Mouse (Mus musculus) CH12.LX (cell line): ENCODE measurements at regions not wholly inside any gene's neighbourhood (a gene's known extent, or its start where the extent isn't known, plus 50 kb on each side); places are given as distances from the start of the nearest gene placed in this dataset.

Experiments
- DNase-seq: peaks from one replicate; pipeline ENCODE4 v3.0.0-alpha.2; 2013; ENCODE audit errors: extremely low read depth
- H3K27ac ChIP-seq: 2 replicates; pipeline ENCODE4 v1.5.1; 2012; ENCODE audit warnings: low read depth, mild to moderate bottlenecking, control low read depth, moderate library complexity; ENCODE audit not compliant: insufficient read depth
- H3K27me3 ChIP-seq: replicated peaks from 2 replicates; pipeline ENCODE3; 2012; ENCODE audit warnings: inconsistent platforms
- H3K36me3 ChIP-seq, 2 experiments: replicated peaks in 1 of 2; 2 replicates each; pipeline versions ENCODE3 to v1.6.1; 2012; ENCODE audit warnings: inconsistent platforms in 1 of 2, low read length in 1 of 2, mild to moderate bottlenecking in 1 of 2, mixed read lengths in 1 of 2, moderate library complexity in 1 of 2; ENCODE audit not compliant: control insufficient read depth in 1 of 2, insufficient read depth in 1 of 2
- H3K4me1 ChIP-seq, 2 experiments: 2 replicates each; pipeline ENCODE4 v1.6.1; 2012; ENCODE audit warnings: inconsistent platforms in 1 of 2, moderate library complexity in 1 of 2; ENCODE audit not compliant: insufficient read depth in 2 of 2, control insufficient read depth in 1 of 2
- H3K4me2 ChIP-seq: 2 replicates; pipeline ENCODE4 v1.6.1; 2012; ENCODE audit warnings: low read depth, mild to moderate bottlenecking, control low read depth; ENCODE audit not compliant: poor library complexity, insufficient read depth, severe bottlenecking
- H3K4me3 ChIP-seq, 3 experiments: fragments of 150-350 bp in 1 of 3; sonication (generic) in 1 of 3; replicated peaks in 1 of 3; 2 replicates each; pipeline versions ENCODE3 to v1.5.1; 2011 to 2012; ENCODE audit warnings: low read depth in 2 of 3, low read length in 2 of 3, mild to moderate bottlenecking in 2 of 3, moderate library complexity in 2 of 3, control low read depth in 1 of 3, improper control_type of control experiment in 1 of 3, inconsistent platforms in 1 of 3, mixed read lengths in 1 of 3; ENCODE audit not compliant: poor library complexity in 1 of 3
- H3K79me2 ChIP-seq: replicated peaks from 2 replicates; pipeline ENCODE4 v1.6.1; 2012; ENCODE audit warnings: mild to moderate bottlenecking, moderate library complexity; ENCODE audit not compliant: control insufficient read depth, poor library complexity, insufficient read depth, severe bottlenecking; ENCODE audit errors: extremely low read depth
- H3K9ac ChIP-seq: 2 replicates; pipeline ENCODE4 v1.6.1; 2012; ENCODE audit warnings: low read depth, mild to moderate bottlenecking, control low read depth, moderate library complexity; ENCODE audit not compliant: insufficient read depth
- H3K9me3 ChIP-seq: replicated peaks from 2 replicates; pipeline ENCODE3; 2012; ENCODE audit warnings: low read length, inconsistent platforms, mixed read lengths
- BHLHE40 ChIP-seq: IDR thresholded peaks from 2 replicates; pipeline ENCODE4 v1.6.1; 2011; ENCODE audit warnings: mild to moderate bottlenecking, low read depth, low read length, improper control_type of control experiment
- MAZ ChIP-seq: IDR thresholded peaks from 2 replicates; pipeline ENCODE4 v1.6.1; 2012; ENCODE audit warnings: low read depth, mild to moderate bottlenecking, inconsistent platforms, low read length, improper control_type of control experiment, moderate library complexity
- MXI1 ChIP-seq: IDR thresholded peaks from 2 replicates; pipeline ENCODE4 v1.6.1; 2011; ENCODE audit warnings: mild to moderate bottlenecking, low read depth, low read length, improper control_type of control experiment
- POLR2AphosphoS2 ChIP-seq: IDR thresholded peaks from 2 replicates; pipeline ENCODE4 v1.6.1; 2011; ENCODE audit warnings: low read depth, low read length, improper control_type of control experiment
- SIN3A ChIP-seq: IDR thresholded peaks from 2 replicates; pipeline ENCODE4 v1.6.1; 2012; ENCODE audit warnings: low read length, improper control_type of control experiment, inconsistent platforms
- USF2 ChIP-seq: conservative IDR thresholded peaks from 2 replicates; pipeline ENCODE4 v1.6.1; 2011; ENCODE audit warnings: low read depth, low read length, improper control_type of control experiment
- ZC3H11A ChIP-seq: IDR thresholded peaks from 2 replicates; pipeline ENCODE4 v1.6.1; 2012; ENCODE audit warnings: low read depth, mild to moderate bottlenecking, inconsistent platforms, low read length, improper control_type of control experiment
- ZMIZ1 ChIP-seq: IDR thresholded peaks from 2 replicates; pipeline ENCODE4 v1.6.1; 2012; ENCODE audit warnings: low read depth, mild to moderate bottlenecking, inconsistent platforms, low read length, improper control_type of control experiment
- dilution Hi-C: fragments of 300-500 bp; cut with MboI; formaldehyde crosslinking; loops from 2 replicates; pipeline ENCODE4 v1.14.3; 2020; ENCODE audit warnings: low sequenced_read_pairs; ENCODE audit not compliant: extremely low pct_unique_long_range_greater_than_20kb, extremely low pct_ligation_motif_present
- in situ Hi-C: fragments of 300-500 bp; cut with MboI; formaldehyde crosslinking; loops from 3 replicates; pipeline ENCODE4 v1.14.3; 2019; ENCODE audit warnings: low sequenced_read_pairs, low pct_ligation_motif_present, low pct_unique_long_range_greater_than_20kb, mixed read lengths

DNA sequence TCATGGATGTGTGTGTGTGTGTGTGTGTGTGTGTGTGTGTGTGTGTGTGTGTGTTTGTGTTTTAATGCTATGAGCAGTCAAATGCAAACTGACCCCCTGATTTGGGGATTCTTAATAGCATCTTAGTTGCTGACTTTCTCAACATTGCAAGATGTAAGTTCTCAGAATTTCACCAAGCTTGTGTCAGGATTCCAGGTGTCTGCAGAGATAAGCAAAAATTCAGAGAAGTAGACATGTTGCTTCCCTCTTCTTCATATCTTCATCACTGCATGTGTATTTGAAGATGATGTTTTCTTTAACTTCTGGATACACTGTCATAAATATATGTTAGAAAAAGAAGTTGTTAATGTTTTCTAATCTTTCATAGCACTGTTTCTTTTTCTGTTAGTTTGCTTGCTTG is 383.0 kb upstream of the Cobl start:
- Histone ChIP-seq H3K9me3 (peaks cover 34% of the 10 kb centered on the region), H3K9ac (no peak overlapping the region), H3K79me2 (no peaks in the 10 kb centered on the region), H3K27me3 (no peaks in the 10 kb centered on the region), H3K27ac (no peak overlapping the region), H3K36me3 (no peaks in the 10 kb centered on the region), H3K4me3 (no peak overlapping the region), H3K4me2 (no peak overlapping the region), H3K4me1 (no peaks in the 10 kb centered on the region)
- TF ChIP-seq BHLHE40 = no peak
- DNase-seq = no peak
- dilution Hi-C loops (no loop called here), in situ Hi-C loops (no loop called here)

DNA sequence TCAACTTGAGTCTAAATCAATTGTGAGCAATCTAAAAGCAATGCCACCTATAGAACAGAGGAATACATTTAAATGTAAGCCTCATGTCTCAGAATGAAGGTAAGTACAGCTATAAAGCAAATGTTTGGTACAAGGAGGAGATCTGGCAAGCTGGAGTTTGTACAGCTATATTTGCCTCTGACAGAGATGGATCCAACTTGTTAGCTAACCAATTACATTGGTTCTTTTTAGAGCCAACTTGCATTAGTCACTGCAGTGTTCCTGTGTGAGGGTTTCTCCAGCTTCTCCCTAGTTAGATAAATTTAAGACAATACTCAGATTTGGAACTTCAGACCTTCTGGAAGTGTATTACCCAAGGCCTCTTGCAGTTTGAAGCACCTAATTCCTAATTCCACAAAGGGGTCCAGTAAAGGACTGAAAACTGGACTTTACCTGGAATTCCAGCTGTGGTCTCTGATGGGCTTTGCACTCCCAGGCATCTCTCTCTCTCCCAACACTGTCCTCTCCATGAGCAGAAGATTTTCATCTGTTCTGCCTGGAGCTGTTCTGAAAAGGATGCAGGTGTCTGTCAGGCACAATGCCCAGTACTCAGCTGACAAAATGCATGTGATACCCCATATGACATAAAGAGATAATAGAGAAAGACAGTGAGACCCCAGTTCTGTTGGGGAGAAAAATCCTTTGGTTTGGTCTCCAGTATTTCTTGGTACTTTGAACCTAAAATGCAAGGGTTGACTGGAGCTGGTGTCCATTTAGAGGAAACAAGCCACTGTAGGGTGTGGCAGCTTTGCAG is 379.1 kb upstream of the Cobl start:
- Histone ChIP-seq H3K27ac (no peak overlapping the region), H3K4me2 (no peak overlapping the region), H3K27me3 (no peaks in the 10 kb centered on the region), H3K4me1 (no peaks in the 10 kb centered on the region), H3K79me2 (no peaks in the 10 kb centered on the region), H3K9me3 (peaks cover 40% of the 10 kb centered on the region), H3K36me3 (no peaks in the 10 kb centered on the region), H3K9ac (no peak overlapping the region), H3K4me3 (no peak overlapping the region)
- no peak for DNase-seq
- dilution Hi-C loops = no loop called here
- in situ Hi-C loops = no loop called here
- no peak for TF ChIP-seq ZMIZ1
- no peak for TF ChIP-seq SIN3A
- no peak for TF ChIP-seq MXI1
- TF ChIP-seq USF2 = no peak
- no peak for TF ChIP-seq POLR2AphosphoS2
- no peak for TF ChIP-seq MAZ

DNA sequence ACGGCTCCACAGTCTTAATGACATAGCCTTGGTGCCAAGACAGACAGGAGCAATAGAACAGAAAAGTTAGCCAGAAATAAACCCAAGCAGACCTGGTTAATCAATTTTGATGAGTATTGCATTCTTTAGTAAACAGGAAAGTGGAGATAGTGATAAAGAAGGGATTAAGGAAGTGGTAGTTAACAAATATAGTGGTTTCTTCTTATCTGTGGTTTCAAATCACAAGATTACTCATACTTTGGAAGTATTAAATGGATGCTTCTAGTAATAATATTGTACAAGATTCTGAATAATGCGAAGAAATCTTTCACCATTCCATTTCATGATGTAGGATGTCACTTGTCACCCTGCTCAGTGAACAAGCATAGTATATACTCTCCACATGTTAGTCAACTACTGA is 376.6 kb upstream of the Cobl start:
- H3K79me2 ChIP-seq = no peaks in the 10 kb centered on the region
- H3K4me1 ChIP-seq = no peaks in the 10 kb centered on the region
- TF ChIP-seq POLR2AphosphoS2 (no peak), ZC3H11A (no peak)
- TF ChIP-seq, all 38 proteins: peak for 0
- no peak overlapping the region for H3K4me3 ChIP-seq
- in situ Hi-C loops = no loop called here
- no peak for DNase-seq
- no peaks in the 10 kb centered on the region for H3K36me3 ChIP-seq
- H3K27ac ChIP-seq = no peak overlapping the region
- dilution Hi-C loops = no loop called here
- H3K9ac ChIP-seq = no peak overlapping the region
- no peaks in the 10 kb centered on the region for H3K27me3 ChIP-seq
- no peak overlapping the region for H3K4me2 ChIP-seq
- H3K9me3 ChIP-seq = peaks cover 44% of the 10 kb centered on the region
